Mouse (Mus musculus): ENCODE data around the gene Cabcoco1. TPM values are rescaled to one million over a fixed set of nuclear protein-coding genes. Genes with fewer than 3 reads are reported as not detected.
A peak's percentile ranks its signal among the peaks of the same experiment; 100 is the strongest.

Cabcoco1 gene
- total RNA-seq, 2 experiments from 2014 or later = 19.0 to 21.3 TPM

DNA sequence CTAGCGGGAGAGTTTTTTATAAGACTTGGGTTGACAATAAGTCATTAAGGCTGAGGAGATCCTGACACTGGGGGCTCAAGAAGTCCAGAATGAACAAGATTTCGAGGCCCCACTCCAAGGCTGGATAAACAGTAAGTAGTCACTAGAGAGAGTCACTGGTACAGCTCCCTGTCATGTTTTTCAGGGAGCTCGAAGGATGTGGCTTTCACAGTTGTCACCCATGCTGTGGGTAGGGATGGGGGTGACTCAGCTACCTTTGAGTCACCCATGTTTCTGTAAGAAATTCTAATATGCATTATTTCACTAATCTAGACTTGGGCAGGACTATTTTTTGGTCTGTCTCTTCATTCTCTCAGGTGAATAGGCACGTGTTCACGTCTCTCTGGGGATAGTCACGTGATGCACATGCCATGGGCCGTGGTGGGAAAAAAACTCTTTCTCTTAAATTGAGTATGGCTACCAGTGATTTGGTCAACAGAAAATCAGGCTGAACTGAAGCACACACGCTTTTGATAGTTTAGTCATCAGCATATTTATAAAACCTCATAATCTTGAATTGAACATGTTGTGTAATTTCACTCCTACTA lies 29.2 kb downstream of the Cabcoco1 start:
- intact Hi-C loops (cut with DNase I) = no loop called here
- no peak for DNase-seq

DNA sequence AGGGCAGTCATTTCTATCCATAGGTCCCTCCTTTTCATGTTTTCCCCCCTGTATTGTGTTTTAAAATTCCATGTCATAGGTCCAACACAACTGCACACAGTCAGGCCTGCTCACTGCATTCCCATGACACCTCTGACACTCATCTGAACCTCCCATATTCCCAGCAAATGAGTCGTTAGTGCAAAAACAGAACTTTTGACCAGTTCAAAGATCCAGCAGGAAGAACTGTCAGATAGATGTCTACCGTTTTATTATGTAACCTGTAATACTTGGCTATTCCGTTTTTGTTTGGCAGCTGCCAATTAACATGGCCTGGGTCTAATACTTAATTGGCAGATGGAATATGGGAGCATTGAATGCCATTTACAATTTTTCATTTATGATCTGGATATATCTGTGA lies 34.0 kb downstream of the Cabcoco1 start:
- intact Hi-C loops (cut with DNase I) = no loop called here
- no peak for DNase-seq

DNA sequence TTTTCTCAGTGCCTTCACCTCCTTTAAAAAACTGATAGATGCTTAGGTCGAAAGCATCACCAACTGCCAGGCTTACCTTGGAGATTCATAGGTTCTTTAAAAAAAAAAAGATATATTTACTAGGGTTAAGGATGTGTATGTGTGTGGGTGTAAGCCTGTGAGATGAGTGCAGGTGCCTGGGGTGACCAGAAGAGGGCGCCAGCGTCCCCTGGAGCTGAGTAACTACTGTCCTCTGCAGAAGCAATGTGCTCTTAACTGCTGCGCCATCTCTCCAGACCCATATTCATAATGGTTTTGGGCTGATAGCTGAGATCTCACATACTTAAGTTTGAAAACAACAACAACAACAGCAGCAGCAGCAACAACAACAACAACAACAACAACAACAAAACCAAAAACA lies 35.5 kb downstream of the Cabcoco1 start:
- intact Hi-C loops (cut with DNase I) = no loop called here
- DNase-seq = no peak

DNA sequence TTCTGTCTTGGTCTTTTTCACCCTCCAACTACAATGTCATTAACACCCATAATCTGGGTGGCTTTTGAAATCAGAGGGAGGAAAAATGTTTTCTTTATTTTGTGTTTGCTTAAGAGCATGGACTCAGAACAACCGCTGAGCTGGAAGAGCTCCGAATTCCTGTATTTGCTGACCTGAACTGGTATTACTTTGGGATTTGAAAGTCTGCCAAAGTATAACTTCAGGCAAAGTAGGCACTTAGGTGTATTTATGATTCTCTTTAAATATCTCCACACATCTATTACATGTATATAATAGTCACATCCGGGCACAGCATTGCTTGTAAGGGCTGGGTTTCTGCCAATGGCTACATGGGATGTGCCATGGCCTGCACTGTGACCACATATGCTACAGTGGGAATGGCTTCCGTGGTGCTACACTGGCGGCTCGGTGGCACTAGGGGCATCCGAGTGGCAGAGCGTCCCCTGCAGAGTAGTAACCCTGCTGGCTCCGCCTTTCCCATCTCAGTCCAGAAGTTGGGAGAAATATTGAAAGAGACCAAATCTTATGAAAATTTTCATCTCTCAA lies 37.0 kb downstream of the Cabcoco1 start:
- no peak for DNase-seq
- intact Hi-C loops (cut with DNase I) = no loop called here

DNA sequence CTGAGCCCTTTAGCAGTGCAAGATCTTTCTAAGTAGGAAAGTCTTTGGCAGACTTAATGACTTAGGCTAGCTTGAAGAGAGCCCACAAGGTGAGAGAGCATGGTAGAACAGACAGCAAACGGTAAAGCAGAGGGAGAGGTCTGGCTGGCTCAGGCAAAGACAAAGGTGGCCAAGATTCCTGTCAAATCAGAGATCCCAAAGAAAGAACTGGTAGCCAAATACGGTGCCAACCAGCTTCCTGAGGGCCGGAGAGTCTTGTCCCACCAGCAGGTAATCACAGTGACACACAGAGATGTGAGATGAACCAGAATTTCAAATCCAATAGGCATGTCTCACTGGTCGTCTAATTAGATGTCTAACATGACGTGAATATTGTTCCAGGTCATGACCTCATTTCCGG lies 40.6 kb downstream of the Cabcoco1 start:
- DNase-seq = no peak
- intact Hi-C loops (cut with DNase I) = no loop called here

DNA sequence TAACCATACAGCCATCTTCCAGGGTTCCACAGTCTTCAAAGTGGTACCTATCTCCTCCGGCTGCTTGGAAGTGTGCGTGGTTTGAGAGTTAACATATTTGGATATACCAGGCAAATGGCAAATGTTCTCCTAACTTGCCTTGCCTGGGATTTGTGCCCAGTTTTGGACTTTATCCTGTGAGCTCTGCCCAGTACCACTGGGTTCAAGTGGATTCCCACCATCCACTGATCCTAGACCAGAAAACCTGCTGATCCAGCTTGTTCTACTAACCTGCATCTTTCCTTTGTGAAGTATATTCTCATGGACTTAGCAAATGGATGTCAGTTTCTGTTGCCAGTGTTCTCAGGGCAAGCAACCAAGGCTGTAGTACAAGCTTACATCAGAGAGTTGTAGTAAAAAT lies 46.5 kb downstream of the Cabcoco1 start:
- DNase-seq = no peak
- intact Hi-C loops (cut with DNase I) = no loop called here

DNA sequence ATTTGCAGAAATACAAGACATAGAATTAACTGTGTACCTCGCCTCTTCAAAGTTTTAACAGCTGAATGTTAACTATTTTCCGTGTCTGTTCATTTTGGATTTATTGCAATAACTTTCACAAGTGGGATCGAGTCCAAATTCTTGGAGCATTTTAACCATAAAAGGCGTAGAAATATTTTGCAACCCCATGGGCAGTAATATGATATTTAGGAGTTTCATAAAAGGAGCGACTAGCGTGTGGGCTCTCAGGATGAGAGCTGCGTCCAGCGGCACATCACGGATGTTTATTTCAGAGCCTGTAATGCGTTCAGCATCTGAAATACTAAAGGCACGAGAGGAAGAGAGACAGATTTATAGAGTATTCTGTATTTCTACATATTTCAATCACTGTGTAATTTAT lies 50.1 kb downstream of the Cabcoco1 start:
- no peak for DNase-seq
- intact Hi-C loops (cut with DNase I) = no loop called here

DNA sequence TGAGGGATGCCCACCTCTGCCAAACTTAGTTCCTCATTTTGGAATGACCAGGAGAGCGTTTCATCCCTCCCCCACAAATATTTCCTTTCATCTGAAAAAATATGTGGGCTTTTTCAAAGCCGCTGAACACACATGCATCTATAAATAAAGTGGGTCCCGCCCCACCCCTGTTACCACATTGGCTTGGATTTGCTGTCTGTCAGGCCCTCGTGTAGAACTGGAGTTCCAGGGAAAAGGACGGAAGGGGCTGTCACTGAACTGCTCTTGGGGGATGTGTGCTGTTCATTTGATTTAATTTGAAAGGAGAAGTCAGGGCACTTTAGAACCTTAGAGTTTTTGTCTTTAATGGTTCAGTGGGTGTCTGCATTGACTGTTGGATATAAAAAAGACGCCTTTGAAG lies 50.9 kb downstream of the Cabcoco1 start:
- no peak for DNase-seq
- intact Hi-C loops (cut with DNase I) = no loop called here

DNA sequence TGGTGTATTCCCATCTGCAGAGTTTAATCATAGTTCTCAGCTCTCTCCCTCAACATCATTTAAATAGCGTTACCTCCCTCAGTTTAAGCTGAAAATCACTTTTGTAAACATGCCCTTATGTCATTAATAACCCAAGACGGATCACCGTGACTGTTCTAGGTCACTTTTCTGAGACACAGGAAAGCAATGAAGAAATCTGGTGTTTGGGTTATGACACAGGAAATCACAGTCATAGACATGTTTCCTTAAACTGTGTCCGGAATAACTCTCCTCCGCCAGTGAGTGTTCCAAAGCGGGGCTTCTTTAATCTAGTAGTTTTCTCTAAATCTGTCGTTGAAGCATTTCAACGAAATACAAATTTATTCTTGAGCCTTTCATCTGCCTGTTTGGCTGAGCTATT lies 68.9 kb downstream of the Cabcoco1 start:
- DNase-seq = no peak
- intact Hi-C loops (cut with DNase I) = no loop called here

DNA sequence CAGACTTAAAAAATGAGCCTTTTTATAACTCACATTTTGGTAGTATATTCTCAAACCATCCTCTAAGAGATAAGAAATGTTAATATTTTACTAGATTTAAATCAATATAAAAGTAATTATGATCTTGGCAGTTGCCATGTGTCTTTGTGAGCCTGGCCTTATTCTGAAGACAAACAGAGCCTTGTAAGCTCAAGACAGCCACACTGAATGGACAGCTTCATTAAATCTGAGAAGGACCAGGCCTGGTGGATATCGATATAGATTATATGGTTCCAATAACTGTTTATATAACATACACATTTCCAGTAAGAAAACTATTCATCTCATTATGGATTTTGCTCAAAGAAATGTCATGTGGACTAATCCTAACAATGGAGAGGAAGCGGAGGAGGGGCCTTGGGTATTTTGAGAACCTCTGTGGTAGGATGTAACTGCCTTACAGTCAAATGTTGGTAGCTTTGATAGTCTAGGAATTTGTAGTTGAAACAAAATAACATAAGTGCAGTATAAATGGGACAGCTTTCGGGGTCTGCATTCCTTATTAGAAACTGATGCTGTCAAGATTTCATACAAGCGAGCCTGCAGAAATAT lies 75.9 kb downstream of the Cabcoco1 start:
- intact Hi-C loops (cut with DNase I) = loop anchor here (5.0 to 10.0 kb wide), 4 partner anchors 441 to 859 kb away; no protein-coding TSS in a partner anchor

DNA sequence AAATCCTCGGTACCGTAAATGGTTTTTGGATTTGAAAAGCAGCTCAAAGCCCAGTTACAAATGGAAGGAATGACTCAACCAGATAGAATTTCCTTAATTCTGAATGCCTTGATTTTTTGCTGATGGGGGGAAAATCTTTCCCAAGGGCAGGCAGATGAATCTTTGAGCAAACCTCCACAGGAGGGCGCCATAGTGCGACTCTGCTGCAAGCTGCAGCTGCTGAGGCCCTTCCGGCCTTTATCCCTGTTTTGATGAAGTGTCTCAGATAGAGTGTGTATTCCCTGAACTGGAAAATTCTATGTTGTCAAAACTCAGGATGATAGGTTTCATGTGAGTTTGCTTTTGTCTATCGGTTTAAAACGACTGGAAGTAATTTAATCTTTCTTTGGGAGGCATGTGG lies 76.8 kb downstream of the Cabcoco1 start:
- intact Hi-C loops (cut with DNase I) = loop anchor here (5.0 to 10.0 kb wide), 5 partner anchors 108 to 860 kb away; no protein-coding TSS in a partner anchor
- DNase-seq = peak; percentile 69 to 84

More for the DNA sequence above, 75.9 kb downstream of the Cabcoco1 start:
- DNase-seq = no peak

DNA sequence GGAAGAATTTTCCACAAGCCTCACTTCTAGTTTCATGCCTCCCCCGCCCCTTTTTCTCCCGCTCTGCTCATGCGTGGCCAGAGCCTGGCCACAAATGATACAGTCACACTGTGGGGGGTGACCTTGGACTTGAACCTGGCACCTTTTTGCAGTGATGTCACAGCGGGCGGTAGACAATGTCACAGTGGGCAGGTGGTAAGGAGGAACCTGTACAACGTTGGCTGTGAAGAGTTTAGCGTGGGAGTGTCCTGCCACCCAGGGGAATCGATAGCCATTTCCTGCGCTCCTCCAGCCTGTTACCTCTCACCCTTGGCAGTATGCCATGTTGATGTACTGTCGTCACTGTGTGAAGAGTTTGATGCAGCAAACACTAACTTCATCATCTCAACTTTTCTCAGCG lies 81.9 kb downstream of the Cabcoco1 start:
- DNase-seq = no peak
- intact Hi-C loops (cut with DNase I) = loop anchor here (5.0 to 10.0 kb wide), 3 partner anchors 102 to 865 kb away; no protein-coding TSS in a partner anchor

DNA sequence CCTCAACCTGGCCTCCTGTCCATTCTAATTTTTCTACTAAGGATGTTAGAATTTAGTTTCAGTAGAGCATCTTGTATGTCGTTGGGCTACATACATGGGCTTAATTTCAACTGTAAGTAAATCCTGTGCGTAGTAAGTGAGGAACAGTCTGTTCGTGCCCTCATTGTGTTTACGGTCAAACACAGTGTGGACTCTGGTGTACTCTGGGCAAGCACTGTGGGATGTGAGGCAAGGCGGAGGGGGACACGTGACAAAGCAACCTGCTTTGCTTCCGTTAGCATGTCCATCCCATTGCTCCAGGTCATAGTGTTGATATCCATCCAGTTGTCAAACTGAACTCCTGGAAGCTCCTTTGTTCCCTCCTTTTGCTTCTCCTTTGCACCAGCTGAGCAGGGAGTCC lies 84.7 kb downstream of the Cabcoco1 start:
- intact Hi-C loops (cut with DNase I) = no loop called here
- no peak for DNase-seq

DNA sequence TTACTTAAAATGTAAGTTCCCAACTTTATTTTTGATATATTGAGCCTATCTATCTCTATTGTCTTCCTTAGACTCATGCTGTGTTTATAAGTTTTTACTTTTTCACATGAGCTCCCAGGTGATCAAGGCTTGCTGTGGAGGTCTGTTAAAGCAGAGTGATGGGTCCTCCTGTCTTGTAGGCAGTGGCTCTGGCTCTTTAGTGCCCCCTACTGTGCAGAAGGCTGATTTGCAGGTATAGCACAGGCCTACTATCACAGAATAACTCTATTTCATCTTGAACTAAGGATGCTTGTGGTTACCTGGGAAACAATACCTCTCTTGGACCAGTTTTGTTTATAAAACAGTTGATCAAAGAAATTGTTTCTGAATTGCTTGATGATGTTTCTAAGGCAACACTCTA lies 87.2 kb downstream of the Cabcoco1 start:
- no peak for DNase-seq
- intact Hi-C loops (cut with DNase I) = no loop called here

DNA sequence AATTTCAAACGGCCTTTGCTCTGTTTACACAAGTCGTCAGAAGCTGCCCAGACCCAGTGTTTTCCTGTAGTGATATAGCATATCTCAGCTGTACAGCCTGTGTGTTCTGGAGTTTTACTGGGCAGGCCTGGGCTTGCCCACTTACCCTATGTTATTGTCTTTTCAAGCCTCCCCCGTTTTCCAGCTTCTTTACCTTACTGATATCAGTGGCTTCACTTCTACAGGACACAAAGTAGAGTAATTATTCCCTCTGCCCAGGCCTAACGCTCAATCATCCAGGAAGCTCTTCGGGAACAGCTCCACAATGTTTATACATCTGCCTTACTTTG lies 94.9 kb downstream of the Cabcoco1 start:
- DNase-seq = peak in 1 of 2 experiments; percentile 8
- intact Hi-C loops (cut with DNase I) = no loop called here

DNA sequence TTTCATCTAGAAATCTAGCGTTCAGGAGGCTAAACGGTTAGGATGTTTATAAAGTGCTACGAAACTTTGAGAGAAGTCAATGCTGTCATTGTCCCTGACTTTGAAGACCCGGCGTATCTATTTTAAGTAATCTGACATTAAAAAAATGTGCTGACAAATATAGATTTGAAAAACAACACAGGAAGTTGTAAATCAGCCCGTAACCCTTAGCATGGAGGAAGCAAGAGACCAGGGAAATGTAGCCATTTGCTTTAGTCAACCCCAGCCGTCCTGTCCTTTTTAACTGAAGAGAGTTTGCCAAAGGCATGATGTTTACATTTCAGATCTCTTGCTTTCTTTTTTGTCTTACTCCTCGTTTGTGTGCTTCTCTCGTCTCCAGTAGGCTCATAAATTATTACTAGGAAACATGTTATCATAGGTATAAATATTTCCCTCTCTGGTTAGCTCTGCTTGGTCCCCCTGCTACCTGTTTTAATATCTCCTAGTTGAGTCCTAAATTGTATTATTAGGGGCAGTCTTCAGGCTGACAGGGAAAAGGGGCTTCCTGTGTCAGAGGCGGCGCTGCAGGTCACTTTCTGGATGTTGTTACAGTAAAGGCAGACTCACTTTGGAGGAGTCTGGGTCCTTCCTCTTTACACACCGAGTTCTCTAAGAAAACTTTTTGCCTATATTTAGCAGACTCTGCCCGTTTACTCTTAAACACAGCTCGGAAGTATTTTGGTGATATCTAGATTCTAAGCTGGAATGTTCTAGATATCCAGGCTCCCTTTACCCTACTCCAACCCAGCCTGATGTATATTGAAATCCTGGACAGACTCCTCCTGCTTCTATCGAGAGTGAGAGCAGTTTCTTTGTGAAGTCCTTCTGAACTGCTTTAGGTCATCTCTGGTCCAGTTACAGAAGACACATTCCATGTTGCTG lies 95.6 kb downstream of the Cabcoco1 start:
- DNase-seq = peak; percentile 7 to 14
- intact Hi-C loops (cut with DNase I) = no loop called here

DNA sequence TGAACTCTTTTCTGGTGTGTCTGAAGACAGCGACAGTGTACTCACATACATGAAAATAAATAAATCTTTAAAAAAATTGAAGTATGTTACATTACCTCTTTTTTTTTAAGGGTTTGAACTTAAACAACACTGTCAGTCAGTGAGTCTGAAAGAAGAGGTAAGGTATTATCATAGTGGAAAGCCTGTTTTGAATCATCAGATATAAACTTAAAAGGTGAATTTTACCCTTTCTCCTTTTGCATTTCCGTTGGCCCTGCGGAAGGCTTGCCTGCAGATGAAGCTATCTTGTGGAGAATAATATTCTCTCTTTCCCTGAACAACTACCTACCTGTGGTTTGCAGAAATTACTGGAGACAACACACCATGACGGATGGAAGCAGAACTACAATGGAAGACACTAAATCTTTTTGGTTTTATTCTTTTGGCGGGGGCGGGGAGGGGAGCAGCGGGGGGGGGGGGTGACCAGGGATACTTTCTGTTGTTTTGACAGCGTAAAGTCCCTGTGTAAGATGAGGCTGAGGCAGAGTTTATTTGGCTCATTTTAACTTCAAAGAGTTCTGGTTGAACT lies 96.4 kb downstream of the Cabcoco1 start:
- intact Hi-C loops (cut with DNase I) = no loop called here
- DNase-seq = no peak

DNA sequence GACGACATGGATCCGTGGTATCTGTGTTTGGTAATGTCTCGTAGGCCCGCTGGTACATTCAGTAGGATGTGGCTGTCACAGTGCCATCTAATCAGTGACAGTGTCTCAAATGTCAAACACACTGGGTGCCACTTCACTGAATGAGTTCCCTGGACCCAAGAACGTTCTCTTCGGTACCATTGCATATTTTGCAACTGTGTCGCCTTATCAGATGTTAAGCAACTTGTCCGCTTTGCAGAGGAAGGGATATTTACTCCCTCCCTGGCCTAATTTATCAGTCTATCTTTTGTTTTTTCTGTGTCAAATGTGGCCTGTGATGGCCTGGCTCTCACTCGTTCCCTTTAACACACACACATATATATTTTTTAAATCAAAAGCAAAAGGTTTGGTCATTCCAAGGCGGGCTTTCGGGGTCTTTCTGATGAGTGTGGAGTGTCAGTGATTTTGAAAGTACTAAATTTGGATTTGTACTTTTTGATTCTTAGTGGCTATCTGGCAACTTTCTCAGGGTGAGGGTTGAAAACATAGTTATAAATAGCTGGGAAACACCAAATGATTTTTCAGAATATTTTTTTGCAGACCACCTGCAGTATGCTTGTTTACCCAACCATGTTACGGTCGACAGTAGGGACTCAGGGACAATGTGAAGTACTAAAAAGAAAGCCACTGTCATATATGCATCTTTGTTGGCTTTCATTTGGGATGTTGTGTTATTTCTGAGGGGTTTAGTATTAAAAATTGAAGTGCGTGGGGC lies 97.2 kb downstream of the Cabcoco1 start:
- intact Hi-C loops (cut with DNase I) = loop anchor here (5.0 kb wide), 1 partner anchor 87 kb away; no protein-coding TSS in a partner anchor
- DNase-seq = no peak

DNA sequence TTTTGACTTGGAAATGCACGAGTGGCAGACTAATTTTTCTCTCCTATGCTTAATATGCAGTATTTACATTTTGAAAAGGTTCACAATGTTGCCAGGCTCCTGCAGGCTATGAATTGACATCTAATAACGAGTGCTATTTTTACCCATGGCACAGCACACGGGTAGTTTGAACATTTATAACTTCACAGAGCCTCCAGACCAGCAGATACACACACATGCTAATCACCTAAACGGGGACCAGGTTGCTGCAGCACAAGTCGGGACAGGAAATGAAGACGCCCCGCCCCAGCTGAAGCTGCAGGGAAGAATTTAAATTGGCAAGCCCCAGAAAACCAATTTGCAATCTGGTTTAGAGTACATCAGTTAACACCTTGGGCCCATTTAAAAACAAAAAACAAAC lies 98.6 kb downstream of the Cabcoco1 start:
- no peak for DNase-seq
- intact Hi-C loops (cut with DNase I) = loop anchor here (5.0 kb wide), 1 partner anchor 86 kb away; no protein-coding TSS in a partner anchor

DNA sequence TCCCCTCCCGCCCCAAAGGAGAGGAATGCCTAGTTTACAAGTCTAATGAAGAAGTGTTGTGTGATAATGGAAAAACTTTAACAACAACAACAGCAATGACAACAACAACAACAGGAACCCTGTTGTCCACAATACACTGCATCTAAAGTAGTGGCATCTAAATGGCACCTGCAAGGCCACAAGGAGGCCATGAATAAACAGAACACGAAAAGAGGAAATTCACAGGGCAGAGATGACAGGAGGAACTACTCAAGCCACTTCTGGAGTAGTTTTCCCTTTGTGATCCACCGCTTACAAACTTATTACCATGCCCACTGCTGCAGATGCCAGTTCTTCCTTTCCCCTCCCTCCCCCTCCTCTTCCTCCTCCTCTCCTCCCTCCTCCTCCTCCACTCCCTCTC lies 99.0 kb downstream of the Cabcoco1 start:
- no peak for DNase-seq
- intact Hi-C loops (cut with DNase I) = loop anchor here (5.0 kb wide), 1 partner anchor 85 kb away; no protein-coding TSS in a partner anchor

All from heart, postnatal 36 days (tissue).